Comparison of ENCODE assay signal across 22 mouse cellular contexts in the genomic region with DNA sequence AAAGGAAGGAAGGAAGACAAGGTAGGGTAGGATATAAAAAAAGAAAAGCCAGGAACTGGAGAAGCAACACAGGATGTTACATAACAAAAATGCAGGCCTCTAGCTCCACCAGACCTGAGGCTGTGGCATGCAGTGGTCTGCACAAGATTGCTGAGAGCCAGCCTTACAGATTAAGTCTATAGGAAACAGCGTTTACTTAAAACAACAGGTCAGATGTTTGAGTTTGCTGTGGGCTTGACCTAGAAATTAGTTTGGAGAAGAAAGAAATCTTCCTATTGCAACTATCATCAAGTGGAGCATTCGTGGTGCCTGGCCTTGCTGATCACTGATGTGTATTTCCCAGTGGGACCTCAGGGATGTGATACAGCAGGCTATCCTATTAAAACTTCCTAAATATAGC.
"Had no signal": no experiment of that assay in that cellular context is flagged by ENCODE, and none has a peak within 500 bp of the region (broad histone marks: within the 10 kb centered on the region; RNA-seq: fewer than 3 reads in every experiment).

No protein-coding gene starts in this region.

- H3K27ac ChIP-seq: heart, embryonic 13.5 days; heart, embryonic 15.5 days; hindbrain, embryonic 13.5 days; hindbrain, embryonic 15.5 days; hindbrain, postnatal 0 days; kidney, embryonic 15.5 days; kidney, postnatal 0 days; limb, embryonic 13.5 days; limb, embryonic 15.5 days; liver, embryonic 12.5 days; liver, embryonic 14.5 days had no signal

- H3K4me1 ChIP-seq: heart, embryonic 13.5 days; heart, embryonic 15.5 days; hindbrain, embryonic 13.5 days; hindbrain, embryonic 15.5 days; kidney, embryonic 15.5 days; limb, embryonic 13.5 days; limb, embryonic 15.5 days; liver, embryonic 12.5 days had no signal

- H3K36me3 ChIP-seq: heart, embryonic 13.5 days; heart, embryonic 15.5 days; hindbrain, embryonic 13.5 days; hindbrain, embryonic 15.5 days; kidney, embryonic 15.5 days; limb, embryonic 13.5 days; limb, embryonic 15.5 days; liver, embryonic 12.5 days had no signal

- DNase-seq: gastrocnemius, postnatal 14 days; gastrocnemius, postnatal 36 days; kidney, adult 11 months; kidney, adult 2 months; kidney, adult 9 months; kidney, postnatal 14 days; kidney, postnatal 36 days; layer of hippocampus, adult 9-11 months; layer of hippocampus, postnatal 36 days; left cerebral cortex, postnatal 4 days had no signal

- H3K4me2 ChIP-seq: heart, embryonic 13.5 days; heart, embryonic 15.5 days; hindbrain, embryonic 13.5 days; hindbrain, embryonic 15.5 days; kidney, embryonic 15.5 days; limb, embryonic 13.5 days; limb, embryonic 15.5 days; liver, embryonic 12.5 days had no signal

- H3K27me3 ChIP-seq: heart, embryonic 13.5 days; heart, embryonic 15.5 days; hindbrain, embryonic 13.5 days; hindbrain, embryonic 15.5 days; kidney, embryonic 15.5 days; limb, embryonic 13.5 days; limb, embryonic 15.5 days; liver, embryonic 12.5 days had no signal

- H3K4me3 ChIP-seq: heart, embryonic 13.5 days; heart, embryonic 15.5 days; hindbrain, embryonic 13.5 days; hindbrain, embryonic 15.5 days; kidney, embryonic 15.5 days; limb, embryonic 13.5 days; limb, embryonic 15.5 days; liver, embryonic 12.5 days had no signal

- H3K9ac ChIP-seq: heart, embryonic 13.5 days; heart, embryonic 15.5 days; hindbrain, embryonic 13.5 days; hindbrain, embryonic 15.5 days; kidney, embryonic 15.5 days; limb, embryonic 13.5 days; limb, embryonic 15.5 days; liver, embryonic 12.5 days; liver, embryonic 14.5 days had no signal

- ATAC-seq: hindbrain, postnatal 0 days; intestine, embryonic 16.5 days; liver, embryonic 12.5 days had no signal

- H3K9me3 ChIP-seq: heart, embryonic 13.5 days; heart, embryonic 15.5 days; hindbrain, embryonic 13.5 days; hindbrain, embryonic 15.5 days; kidney, embryonic 15.5 days; limb, embryonic 13.5 days; limb, embryonic 15.5 days; liver, embryonic 12.5 days had no signal
